Mouse (Mus musculus) cerebellum, adult 9-10 months (tissue): ENCODE measurements around the gene Gm45261.

Source experiments
- DNase-seq: peaks from one replicate; pipeline ENCODE4 v3.0.0; 2022

Gm45261 gene

GRCm38 (mm10) chr1:80409467-80410105 is 51.7 kb downstream of the Gm45261 start:
- no peak for DNase-seq

- DNase-seq = peak; percentile 83
These were observed 52.7 kb downstream of the Gm45261 start for GRCm38 (mm10) chr1:80408586-80408985.

GRCm38 (mm10) chr1:80404196-80404595 is 57.1 kb downstream of the Gm45261 start:
- DNase-seq = no peak

- no peak for DNase-seq
These were observed 57.8 kb downstream of the Gm45261 start for GRCm38 (mm10) chr1:80403366-80403893.

GRCm38 (mm10) chr1:80401961-80402360 is 59.3 kb downstream of the Gm45261 start:
- no peak for DNase-seq
